ENCODE assay signal across 28 mouse cellular contexts in genomic region chr11:30163081-30163480, GRCm38 (mm10).
DNase-seq lines count a peak whose midpoint lies in the region; ATAC-seq and TF ChIP-seq lines count a peak whose summit lies in the region.
"Had no signal": no experiment of that assay in that cellular context is flagged by ENCODE, and none has a peak within 500 bp of the region (broad histone marks: within the 10 kb centered on the region; RNA-seq: fewer than 3 reads in every experiment).

No protein-coding gene starts in this region.

- WGBS in heart, adult 2 months, result 10% methylated on average over 4 of the region's 4 CpGs
- WGBS in heart, embryonic 15.5 days, result 49% methylated on average over 4 of the region's 4 CpGs
- WGBS in liver, embryonic 12.5 days (ENCODE audit: insufficient replicate concordance), result 28% methylated on average over 4 of the region's 4 CpGs
- WGBS in liver, embryonic 11.5 days, result 50% methylated on average over 4 of the region's 4 CpGs
- 48% methylated on average over 4 of the region's 4 CpGs for WGBS in thymus, adult 2 months

- no peak overlapping the region for H3K4me3 ChIP-seq in heart, adult 2 months
- H3K4me3 ChIP-seq in heart, embryonic 15.5 days, result no peak overlapping the region
- no peak overlapping the region for H3K4me3 ChIP-seq in liver, embryonic 12.5 days
- H3K4me3 ChIP-seq in liver, embryonic 11.5 days (ENCODE audit: low read depth, low read length), result no peak overlapping the region
- no peak overlapping the region for H3K4me3 ChIP-seq in thymus, adult 2 months (ENCODE audit: control insufficient read depth, insufficient read depth, low read length)
- H3K4me3 ChIP-seq: embryonic facial prominence, embryonic 15.5 days; hindbrain, embryonic 10.5 days; intestine, embryonic 15.5 days; kidney, embryonic 15.5 days; left cerebral cortex, adult 2 months; midbrain, embryonic 13.5 days had no signal

- H3K9me3 ChIP-seq in heart, embryonic 15.5 days (replicated peaks), result no peaks in the 10 kb centered on the region
- H3K9me3 ChIP-seq in liver, embryonic 12.5 days (replicated peaks), result no peaks in the 10 kb centered on the region
- H3K9me3 ChIP-seq in liver, embryonic 11.5 days (ENCODE audit: control insufficient read depth, low read length), result no peaks in the 10 kb centered on the region
- H3K9me3 ChIP-seq: embryonic facial prominence, embryonic 15.5 days; G1E; hindbrain, embryonic 10.5 days; intestine, embryonic 15.5 days; kidney, embryonic 15.5 days; midbrain, embryonic 13.5 days had no signal

- peaks cover 14% of the 10 kb centered on the region for H3K79me2 ChIP-seq in heart, adult 2 months (replicated peaks; ENCODE audit: control insufficient read depth, insufficient read depth, low read length)

- H3K4me1 ChIP-seq in heart, adult 2 months (ENCODE audit: control insufficient read depth, insufficient read depth, low read length), result peaks cover 55% of the 10 kb centered on the region
- peaks cover 95% of the 10 kb centered on the region for H3K4me1 ChIP-seq in heart, embryonic 15.5 days (replicated peaks)
- H3K4me1 ChIP-seq in liver, embryonic 12.5 days, result peaks cover 93% of the 10 kb centered on the region
- peaks cover 67% of the 10 kb centered on the region for H3K4me1 ChIP-seq in liver, embryonic 11.5 days (replicated peaks; ENCODE audit: control insufficient read depth, insufficient read depth, low read length)
- H3K4me1 ChIP-seq in thymus, adult 2 months (replicated peaks; ENCODE audit: control insufficient read depth, insufficient read depth, low read length), result peaks cover 21% of the 10 kb centered on the region

- intact Hi-C loops in heart, adult 2 months (cut with DNase I), result loop anchor here (5.0 kb wide), 1 partner anchor 354 kb away; no protein-coding TSS in a partner anchor
- intact Hi-C loops in heart, postnatal 10 days (cut with DNase I), result loop anchor here (2.0 kb wide), 1 partner anchor 34 kb away; no protein-coding TSS in a partner anchor

- ATAC-seq in heart, embryonic 15.5 days (replicated peaks; ENCODE audit: insufficient number of reproducible peaks, insufficient read depth, low FRiP score, low read depth), result no peak
- no peak for ATAC-seq in liver, embryonic 12.5 days
- no peak for ATAC-seq in liver, embryonic 11.5 days (replicated peaks; ENCODE audit: low FRiP score)
- ATAC-seq: activated CD4-positive, CD25-positive, alpha-beta regulatory T cell, adult 4 months; forebrain, embryonic 14.5 days; hindbrain, embryonic 16.5 days; intestine, embryonic 15.5 days; midbrain, embryonic 13.5 days had no signal

- no peak overlapping the region for H3K4me2 ChIP-seq in heart, embryonic 15.5 days
- no peak overlapping the region for H3K4me2 ChIP-seq in liver, embryonic 12.5 days
- H3K4me2 ChIP-seq in liver, embryonic 11.5 days, result no peak overlapping the region
- H3K4me2 ChIP-seq: embryonic facial prominence, embryonic 15.5 days; intestine, embryonic 15.5 days; kidney, embryonic 15.5 days; midbrain, embryonic 13.5 days had no signal

- H3K36me3 ChIP-seq in heart, adult 2 months (ENCODE audit: control insufficient read depth, insufficient read depth, low read length), result peaks cover 87% of the 10 kb centered on the region
- peaks cover 16% of the 10 kb centered on the region; the same call in 1 of the 2 replicates for H3K36me3 ChIP-seq in heart, embryonic 15.5 days
- peaks cover 6% of the 10 kb centered on the region for H3K36me3 ChIP-seq in liver, embryonic 12.5 days
- peaks cover 2% of the 10 kb centered on the region; the same call in 1 of the 2 replicates for H3K36me3 ChIP-seq in liver, embryonic 11.5 days (ENCODE audit: control insufficient read depth, insufficient read depth, low read length)
- H3K36me3 ChIP-seq in thymus, adult 2 months (ENCODE audit: control insufficient read depth, insufficient read depth, low read length), result peaks cover 9% of the 10 kb centered on the region; the same call in 1 of the 2 replicates
- H3K36me3 ChIP-seq: embryonic facial prominence, embryonic 15.5 days had no signal

- TF ChIP-seq CTCF in heart, adult 2 months (IDR thresholded peaks at IDR 0.05), result no peak
- TF ChIP-seq CTCF in thymus, adult 2 months (IDR thresholded peaks at IDR 0.05; ENCODE audit: borderline replicate concordance, control insufficient read depth, extremely low read depth, insufficient read depth, low read length, poor library complexity), result no peak

- TF ChIP-seq POLR2A in heart, adult 2 months (IDR thresholded peaks at IDR 0.05; ENCODE audit: insufficient read depth, low read depth, low read length), result no peak
- no peak for TF ChIP-seq POLR2A in thymus, adult 2 months (IDR thresholded peaks at IDR 0.05; ENCODE audit: control insufficient read depth, extremely low read depth, insufficient read depth, low read length, poor library complexity)

- H3K27me3 ChIP-seq in heart, adult 2 months (ENCODE audit: control insufficient read depth, insufficient read depth, low read length), result no peaks in the 10 kb centered on the region
- H3K27me3 ChIP-seq in heart, embryonic 15.5 days, result no peaks in the 10 kb centered on the region
- H3K27me3 ChIP-seq in liver, embryonic 12.5 days (replicated peaks), result no peaks in the 10 kb centered on the region
- no peaks in the 10 kb centered on the region for H3K27me3 ChIP-seq in liver, embryonic 11.5 days (replicated peaks; ENCODE audit: control insufficient read depth, insufficient read depth, low read length)
- H3K27me3 ChIP-seq in thymus, adult 2 months (ENCODE audit: control insufficient read depth, insufficient read depth, low read length), result no peaks in the 10 kb centered on the region
- H3K27me3 ChIP-seq: CH12.LX; embryonic facial prominence, embryonic 15.5 days; intestine, embryonic 15.5 days; kidney, embryonic 15.5 days; midbrain, embryonic 13.5 days had no signal

- DNase-seq in heart, adult 2 months, result no peak
- DNase-seq in heart, adult 18-20 months, result no peak
- no peak for DNase-seq in heart, postnatal 10 days
- DNase-seq in liver, embryonic 11.5 days (ENCODE audit: low spot score), result no peak
- peak; percentile 74 for DNase-seq in NIH3T3 (ENCODE audit: low read depth)
- no peak for DNase-seq in thymus, adult 2 months
- DNase-seq: adrenal gland, postnatal 10 days; B cell, adult 2 months; cerebellum, adult 9-10 months; gastrocnemius, postnatal 25 days; kidney, postnatal 4 days; layer of hippocampus, adult 9-11 months; lung, postnatal 14 days; thymus, adult 18-20 months; thymus, postnatal 4 days had no signal

- 0 out of 2 replicates have a peak overlapping the region, but pooled peaks have one; percentile 2 for H3K9ac ChIP-seq in heart, adult 2 months (ENCODE audit: low read depth, low read length)
- no peak overlapping the region for H3K9ac ChIP-seq in heart, embryonic 15.5 days
- H3K9ac ChIP-seq in liver, embryonic 12.5 days, result no peak overlapping the region
- no peak overlapping the region for H3K9ac ChIP-seq in liver, embryonic 11.5 days (ENCODE audit: low read depth, low read length)
- H3K9ac ChIP-seq: embryonic facial prominence, embryonic 15.5 days; intestine, embryonic 15.5 days; kidney, embryonic 15.5 days; midbrain, embryonic 13.5 days had no signal

- TF ChIP-seq EP300 in heart, adult 2 months (IDR thresholded peaks at IDR 0.05; ENCODE audit: insufficient read depth, low read depth, low read length), result no peak

- peak overlapping the region; percentile 51 for H3K27ac ChIP-seq in heart, adult 2 months
- H3K27ac ChIP-seq in heart, embryonic 15.5 days, result peak overlapping the region; percentile 88
- peak overlapping the region; percentile 50 for H3K27ac ChIP-seq in liver, embryonic 12.5 days
- H3K27ac ChIP-seq in liver, embryonic 11.5 days (ENCODE audit: low read depth, low read length), result no peak overlapping the region
- H3K27ac ChIP-seq in thymus, adult 2 months (ENCODE audit: control insufficient read depth, insufficient read depth, low read length), result no peak overlapping the region
- H3K27ac ChIP-seq: embryonic facial prominence, embryonic 15.5 days; hindbrain, embryonic 10.5 days; intestine, embryonic 15.5 days; kidney, embryonic 15.5 days; left cerebral cortex, adult 2 months; midbrain, embryonic 13.5 days had no signal

Comparison
In these comparisons a context has a peak if more than half of its experiments do, and no peak if none do; other contexts are left out.
1. H3K27ac ChIP-seq: peak in heart, adult 2 months (single experiment), heart, embryonic 15.5 days (single experiment) and liver, embryonic 12.5 days (single experiment); none in liver, embryonic 11.5 days (single experiment) and thymus, adult 2 months (single experiment).